Mouse (Mus musculus) small intestine, adult 2 months (tissue): ENCODE measurements around the gene Il7r.

Experiments
- CTCF ChIP-seq: fragments of 200-500 bp; IDR thresholded peaks from 2 replicates; pipeline ENCODE4 v1.5.1; 2012; ENCODE audit warnings: low read depth, mild to moderate bottlenecking, control low read depth, inconsistent platforms, low read length, moderate library complexity, mixed read lengths; ENCODE audit not compliant: insufficient replicate concordance, insufficient read length; ENCODE audit errors: extremely low read depth
- POLR2A ChIP-seq: fragments of 200-500 bp; IDR thresholded peaks from 2 replicates; pipeline ENCODE4 v1.6.1; 2012; ENCODE audit warnings: low read depth, mild to moderate bottlenecking, control low read depth, inconsistent platforms, low read length, moderate library complexity

DNA sequence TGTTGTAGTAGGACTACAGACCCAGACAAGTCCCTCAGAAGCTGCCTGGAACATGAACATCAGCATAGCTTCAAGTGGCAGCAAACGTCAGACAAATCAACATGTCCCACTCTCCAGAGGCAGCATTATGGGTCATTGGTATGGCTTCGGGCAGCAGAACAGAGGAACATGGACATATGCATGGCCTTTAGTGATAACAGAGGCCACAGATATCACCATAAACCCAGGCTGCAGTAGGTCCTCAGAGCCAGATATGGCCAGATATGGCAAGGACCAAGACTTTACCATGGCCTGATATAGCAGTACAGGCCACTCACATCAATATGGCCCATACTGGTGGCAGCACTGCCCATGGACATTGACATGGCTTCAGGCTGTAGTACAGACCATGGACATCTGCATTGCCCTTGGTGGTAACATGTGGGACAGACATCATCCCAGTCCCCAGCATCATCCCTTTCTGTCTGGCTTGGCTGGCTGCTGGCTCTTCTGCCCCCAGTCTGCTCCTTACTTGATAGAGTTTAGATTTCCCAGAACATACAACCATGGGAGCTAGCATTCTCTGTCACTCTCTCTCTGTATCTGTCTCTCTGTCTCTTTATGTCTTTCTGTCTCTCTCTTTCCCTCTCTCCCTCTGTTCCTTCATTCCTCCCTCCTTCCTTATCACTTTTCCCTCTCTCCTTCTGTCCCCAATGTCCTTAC, 40.4 kb downstream of the Il7r start:
- TF ChIP-seq CTCF (no peak), POLR2A (no peak)
